Mouse (Mus musculus) small intestine, adult 2 months (tissue): ENCODE data around the gene Eddm3b. TPM values are rescaled to one million over a fixed set of nuclear protein-coding genes. Genes with fewer than 3 reads are reported as not detected.
A peak's percentile ranks its signal among the peaks of the same experiment; 100 is the strongest.

Source experiments
- H3K27ac ChIP-seq: fragments of 200-500 bp; 2 replicates; pipeline ENCODE4 v1.5.1; 2012; ENCODE audit warnings: low read depth, low read length, control low read depth, inconsistent platforms; ENCODE audit not compliant: insufficient read depth
- H3K27me3 ChIP-seq: fragments of 200-500 bp; 2 replicates; pipeline ENCODE4 v1.6.1; 2012; ENCODE audit warnings: mild to moderate bottlenecking, moderate library complexity, low read length, inconsistent platforms; ENCODE audit not compliant: control insufficient read depth, insufficient read depth
- H3K36me3 ChIP-seq: fragments of 200-500 bp; 2 replicates; pipeline ENCODE4 v1.6.1; 2012; ENCODE audit warnings: mild to moderate bottlenecking, low read length, control low read depth, inconsistent platforms; ENCODE audit not compliant: control insufficient read depth, insufficient read depth
- H3K4me1 ChIP-seq: fragments of 200-500 bp; 2 replicates; pipeline ENCODE4 v1.6.1; 2012; ENCODE audit warnings: low read length, inconsistent platforms, mixed read lengths; ENCODE audit not compliant: control insufficient read depth, insufficient read depth, insufficient read length
- H3K4me3 ChIP-seq: fragments of 200-500 bp; 2 replicates; pipeline ENCODE4 v1.5.1; 2012; ENCODE audit warnings: low read depth, mild to moderate bottlenecking, control low read depth, inconsistent platforms, low read length, moderate library complexity
- CTCF ChIP-seq: fragments of 200-500 bp; IDR thresholded peaks from 2 replicates; pipeline ENCODE4 v1.5.1; 2012; ENCODE audit warnings: low read depth, mild to moderate bottlenecking, control low read depth, inconsistent platforms, low read length, moderate library complexity, mixed read lengths; ENCODE audit not compliant: insufficient replicate concordance, insufficient read length; ENCODE audit errors: extremely low read depth
- POLR2A ChIP-seq: fragments of 200-500 bp; IDR thresholded peaks from 2 replicates; pipeline ENCODE4 v1.6.1; 2012; ENCODE audit warnings: low read depth, mild to moderate bottlenecking, control low read depth, inconsistent platforms, low read length, moderate library complexity
- WGBS: fragments of 180-500 bp; shearing (Covaris S2); methylation state at CpG from one replicate; pipeline ENCODE4 v1.1.7; 2018; 5-methylcytosine and 5-hydroxymethylcytosine counted together
- polyA plus RNA-seq: library from polyadenylated mRNA; depleted of rRNA; stranded (reverse); fragments of >200 nt; gene quantifications from 2 replicates; pipeline ENCODE4 v1.2.3, GENCODE M21; 2012

Gene Eddm3b
- polyA plus RNA-seq, 1 experiment: not detected

DNA sequence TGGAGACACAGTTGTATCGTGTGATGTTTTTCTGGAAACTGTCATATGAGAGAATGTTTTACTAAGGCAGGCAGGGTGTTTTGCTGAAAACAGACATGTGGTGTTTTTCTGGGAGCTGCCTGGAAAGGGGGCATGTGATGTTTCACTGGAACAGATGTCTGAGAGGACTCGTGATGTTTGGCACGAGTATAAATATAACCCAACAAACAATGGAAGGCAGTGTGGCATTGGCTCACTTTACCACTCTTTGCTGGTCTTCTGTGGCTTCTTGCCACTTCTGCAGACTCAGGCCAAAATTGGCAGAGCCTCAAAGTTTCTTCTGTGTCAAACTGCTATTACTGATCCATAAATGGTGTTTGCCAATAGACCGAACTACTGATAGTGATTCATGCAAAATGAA, 29.1 kb downstream of the Eddm3b start:
- Histone ChIP-seq H3K27ac (no peak overlapping the region), H3K36me3 (no peaks in the 10 kb centered on the region), H3K4me1 (peaks cover 31% of the 10 kb centered on the region), H3K27me3 (no peaks in the 10 kb centered on the region), H3K4me3 (no peak overlapping the region)
- 16% methylated on average over 4 of the region's 4 CpGs for WGBS
- no peak for TF ChIP-seq CTCF
- no peak for TF ChIP-seq POLR2A

DNA sequence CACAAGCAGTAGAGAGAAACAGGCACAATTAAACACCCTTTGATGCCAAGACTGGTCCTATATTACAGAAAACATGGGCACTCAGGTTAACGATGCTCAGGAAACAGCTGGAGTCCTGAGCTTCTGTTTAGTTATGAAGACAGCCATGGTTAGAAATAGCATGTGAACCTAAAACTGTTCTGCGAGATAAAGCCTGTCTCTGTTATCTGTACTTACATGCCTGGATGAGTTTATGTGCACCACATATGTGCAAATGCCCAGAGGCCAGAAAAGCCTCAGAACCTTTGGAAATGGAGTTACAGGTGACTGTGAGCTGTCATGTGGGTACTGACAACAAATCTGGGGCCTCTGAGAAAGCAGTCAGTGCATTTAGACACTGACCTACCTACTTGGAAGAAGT, 29.7 kb downstream of the Eddm3b start:
- no peak for TF ChIP-seq CTCF
- WGBS: 31% methylated on average over 2 of the region's 2 CpGs

DNA sequence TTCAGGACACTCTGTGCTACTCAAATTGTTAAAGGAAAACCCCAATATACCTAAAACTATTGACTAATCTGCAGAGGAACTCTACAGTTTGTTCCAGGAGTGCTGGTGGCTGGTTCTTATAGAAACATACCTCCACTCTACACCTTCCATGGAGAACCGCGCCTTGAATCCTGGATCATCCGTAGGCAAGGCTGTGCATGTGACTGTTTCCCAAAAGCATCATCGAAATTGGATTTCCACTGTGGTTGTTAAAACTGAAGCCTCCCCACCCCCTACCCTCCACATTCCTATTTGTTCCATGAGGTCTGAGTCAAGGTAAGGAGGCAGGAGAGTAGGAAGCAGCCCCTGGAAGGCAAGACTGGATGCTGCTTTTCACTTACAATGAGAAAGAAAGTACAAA, 30.2 kb downstream of the Eddm3b start:
- H3K27me3 ChIP-seq: no peaks in the 10 kb centered on the region
- peaks cover 37% of the 10 kb centered on the region for H3K4me1 ChIP-seq
- no peaks in the 10 kb centered on the region for H3K36me3 ChIP-seq
- 89% methylated on average over 4 of the region's 4 CpGs for WGBS
- TF ChIP-seq CTCF (no peak), POLR2A (no peak)
- no peak overlapping the region for H3K27ac ChIP-seq
- H3K4me3 ChIP-seq: no peak overlapping the region

More for the DNA sequence above, 29.7 kb downstream of the Eddm3b start:
- no peak overlapping the region for H3K27ac ChIP-seq
- no peak overlapping the region for H3K4me3 ChIP-seq
- H3K4me1 ChIP-seq: peaks cover 37% of the 10 kb centered on the region
- H3K27me3 ChIP-seq: no peaks in the 10 kb centered on the region
- H3K36me3 ChIP-seq: no peaks in the 10 kb centered on the region

DNA sequence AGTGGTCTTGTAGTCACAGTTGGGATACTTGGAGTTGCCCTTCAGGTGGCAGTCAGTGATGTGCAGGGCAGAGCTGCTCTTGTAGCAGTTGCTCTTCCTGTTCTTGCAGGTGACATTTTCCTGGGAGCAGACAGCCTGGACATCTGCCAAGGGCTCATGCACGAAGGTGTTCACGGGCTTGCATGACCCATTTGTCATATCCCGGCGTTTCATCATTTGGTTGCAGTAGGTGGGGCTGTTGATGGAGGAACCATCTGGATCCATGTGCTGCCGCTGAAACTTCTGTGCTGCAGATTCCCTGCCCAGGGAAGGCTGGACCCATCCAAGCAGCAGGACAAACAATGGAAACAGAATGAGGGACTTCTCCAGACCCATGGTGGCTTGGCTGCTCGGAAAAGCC, 31.3 kb downstream of the Eddm3b start:
- no peak for TF ChIP-seq POLR2A
- TF ChIP-seq CTCF: no peak
- WGBS: 28% methylated on average over 6 of the region's 6 CpGs
- peaks cover 38% of the 10 kb centered on the region for H3K4me1 ChIP-seq
- H3K36me3 ChIP-seq: no peaks in the 10 kb centered on the region
- 0 out of 2 replicates have a peak overlapping the region, but pooled peaks have one; percentile 26 for H3K27ac ChIP-seq
- no peak overlapping the region for H3K4me3 ChIP-seq
- no peaks in the 10 kb centered on the region for H3K27me3 ChIP-seq

DNA sequence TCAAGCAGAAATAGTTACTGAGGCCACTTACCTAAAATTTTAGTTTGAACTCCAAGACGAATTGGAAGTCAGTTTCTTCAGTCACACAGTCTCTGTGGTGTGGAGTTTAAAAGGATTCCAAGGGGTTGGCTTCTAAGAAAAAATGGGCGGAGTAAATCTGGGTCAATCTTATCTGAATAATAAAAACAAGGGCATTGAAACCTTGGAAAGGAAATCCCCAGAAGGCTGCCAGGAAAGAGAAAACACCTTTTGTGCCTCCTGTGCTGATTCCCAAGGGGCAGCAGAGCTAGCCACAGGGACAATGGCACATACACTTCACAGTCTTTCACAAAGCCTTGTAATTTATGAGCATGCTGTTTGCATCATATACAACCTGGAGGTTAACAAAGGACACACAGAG, 32.5 kb downstream of the Eddm3b start, which contains the start of gene Rnase1:
TSS of gene Rnase1 (minus strand) at position 101 of the 400 bp plus-strand sequence.
- peaks cover 36% of the 10 kb centered on the region for H3K4me1 ChIP-seq
- WGBS: 19% methylated on average over 2 of the region's 2 CpGs
- peak within 1 kb of the TSS; percentile 75 for H3K27ac ChIP-seq
- no peaks in the 10 kb centered on the region for H3K27me3 ChIP-seq
- H3K36me3 ChIP-seq: no peaks in the 10 kb centered on the region
- no peak for TF ChIP-seq CTCF
- TF ChIP-seq POLR2A: no peak
- H3K4me3 ChIP-seq: no peak within 1 kb of the TSS

DNA sequence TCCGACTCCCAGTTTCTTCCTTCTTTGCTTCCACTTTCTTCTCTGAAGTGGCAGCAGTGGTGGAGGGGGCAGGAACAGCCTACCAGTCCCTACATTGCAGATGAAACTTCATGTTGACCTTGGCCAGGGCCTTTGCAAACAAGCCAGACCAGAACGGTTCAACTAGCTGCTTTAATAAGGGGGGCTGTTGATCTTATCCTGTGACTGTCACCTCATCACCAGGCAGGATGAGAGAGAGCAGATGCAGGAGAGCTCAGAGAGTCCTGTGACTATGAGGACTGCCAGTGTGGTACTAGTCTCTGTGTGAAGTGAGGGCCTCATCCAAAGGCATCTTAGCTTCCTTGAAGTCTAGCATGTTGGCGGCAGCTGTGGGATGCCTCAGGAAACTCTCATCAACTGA, 33.8 kb downstream of the Eddm3b start:
- Histone ChIP-seq H3K4me1 (peaks cover 39% of the 10 kb centered on the region), H3K4me3 (no peak overlapping the region), H3K27me3 (no peaks in the 10 kb centered on the region), H3K27ac (peak overlapping the region; percentile 34), H3K36me3 (no peaks in the 10 kb centered on the region)
- TF ChIP-seq POLR2A (no peak), CTCF (no peak)
- 44% methylated on average over 3 of the region's 3 CpGs for WGBS

DNA sequence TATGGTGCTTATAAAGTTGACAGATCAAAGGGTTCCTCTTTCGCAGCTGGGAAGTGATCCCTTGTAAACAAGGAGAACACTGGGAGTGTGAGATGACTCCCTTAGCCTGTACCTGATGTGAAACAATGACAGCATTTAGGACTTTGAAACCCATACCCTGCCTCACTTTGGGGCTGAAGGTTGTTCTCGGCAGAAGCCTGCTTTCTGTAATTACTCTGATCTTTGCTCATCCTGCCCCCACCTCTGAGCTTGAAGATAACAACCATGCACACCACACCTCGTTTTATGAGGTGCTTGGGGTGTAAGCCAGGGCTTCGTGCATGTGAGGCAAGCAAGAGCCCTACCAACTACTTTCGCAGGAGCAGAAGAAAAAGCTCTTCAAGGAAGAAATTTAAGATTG, 34.9 kb downstream of the Eddm3b start:
- Histone ChIP-seq H3K4me1 (peaks cover 41% of the 10 kb centered on the region), H3K4me3 (no peak overlapping the region), H3K36me3 (no peaks in the 10 kb centered on the region), H3K27me3 (no peaks in the 10 kb centered on the region), H3K27ac (peak overlapping the region; percentile 57)
- no peak for TF ChIP-seq CTCF
- TF ChIP-seq POLR2A: no peak
- 14% methylated on average over 5 of the region's 5 CpGs for WGBS

DNA sequence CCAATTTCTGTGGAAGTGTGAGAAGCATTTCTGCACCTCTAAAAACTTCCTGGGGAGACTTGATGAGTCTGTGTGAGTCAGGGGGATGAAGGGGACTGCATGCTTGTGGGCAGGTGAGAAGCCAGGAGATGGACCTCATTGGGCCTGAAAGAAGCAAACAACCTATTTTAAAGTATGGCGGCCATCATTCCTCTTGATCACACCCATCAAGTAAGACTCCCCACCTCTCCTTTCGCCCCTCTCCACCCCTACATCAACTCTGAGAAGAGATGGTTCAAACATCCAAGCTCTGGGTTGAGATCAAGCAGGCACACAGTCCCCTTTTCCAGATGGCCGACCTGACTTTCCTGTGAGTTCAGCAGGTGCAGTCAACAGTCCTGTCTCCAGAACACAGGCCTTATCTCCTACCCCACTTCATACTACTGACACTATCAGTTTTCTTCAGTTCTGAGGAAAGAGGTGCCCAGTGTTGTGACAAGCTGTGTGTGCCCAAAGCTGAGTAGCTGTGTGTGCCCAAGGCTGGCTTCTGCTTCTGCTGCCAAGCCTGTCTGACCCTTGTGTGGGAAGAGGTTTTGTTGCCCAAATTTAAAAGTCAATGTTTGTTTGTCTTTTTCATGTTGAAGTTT, 36.1 kb downstream of the Eddm3b start:
- Histone ChIP-seq H3K4me1 (peaks cover 40% of the 10 kb centered on the region), H3K27me3 (no peaks in the 10 kb centered on the region), H3K27ac (no peak overlapping the region), H3K36me3 (no peaks in the 10 kb centered on the region), H3K4me3 (no peak overlapping the region)
- TF ChIP-seq POLR2A: no peak
- TF ChIP-seq CTCF: no peak
- 70% methylated on average over 3 of the region's 3 CpGs for WGBS
